Mouse (Mus musculus) lung, adult 2 months (tissue): Measurements from ENCODE around the gene Aip.

Source experiments
- CTCF ChIP-seq: fragments of 200-500 bp; IDR thresholded peaks from 2 replicates; pipeline ENCODE4 v1.5.1; 2011; ENCODE audit warnings: mild to moderate bottlenecking, low read length, control low read depth; ENCODE audit not compliant: insufficient read depth
- POLR2A ChIP-seq: fragments of 200-500 bp; IDR thresholded peaks from 2 replicates; pipeline ENCODE4 v1.6.1; 2011; ENCODE audit warnings: low read depth, mild to moderate bottlenecking, control low read depth, low read length, borderline replicate concordance; ENCODE audit errors: extremely low read depth

GRCm38 (mm10) chr19:4099837-4100717 is 25.6 kb downstream of the Aip start, which contains the start of gene Pitpnm1:
- TF ChIP-seq POLR2A (no peak), CTCF (no peak)
